Mouse (Mus musculus) liver, embryonic 16.5 days (tissue): ENCODE results near the gene Acer1. TPM values are rescaled to one million over a fixed set of nuclear protein-coding genes. Genes with fewer than 3 reads are reported as not detected.

Source experiments
- ATAC-seq: fragments of 200-750 bp; cut with Nextera tagmentation; 2 replicates; pipeline ENCODE4 v1.8.0; 2017; ENCODE audit warnings: low read depth, mild to moderate bottlenecking, moderate number of reproducible peaks, moderate library complexity
- H3K27ac ChIP-seq: fragments of 300-500 bp; sonication (generic); 2 replicates; pipeline ENCODE4 v1.5.1; 2014; ENCODE audit warnings: mild to moderate bottlenecking, low read length
- H3K27me3 ChIP-seq: fragments of 300-500 bp; sonication (generic); 2 replicates; pipeline ENCODE4 v1.6.1; 2014; ENCODE audit warnings: low read depth, low read length, mixed read lengths; ENCODE audit not compliant: control insufficient read depth, insufficient read depth
- H3K36me3 ChIP-seq: fragments of 300-500 bp; sonication (generic); 2 replicates; pipeline ENCODE4 v1.6.1; 2014; ENCODE audit warnings: mild to moderate bottlenecking; ENCODE audit not compliant: control insufficient read depth, insufficient read depth
- H3K4me1 ChIP-seq: fragments of 300-500 bp; sonication (generic); 2 replicates; pipeline ENCODE4 v1.6.1; 2014; ENCODE audit warnings: low read depth, low read length, mixed read lengths; ENCODE audit not compliant: control insufficient read depth
- H3K4me2 ChIP-seq: fragments of 300-500 bp; sonication (generic); 2 replicates; pipeline ENCODE4 v1.6.1; 2014; ENCODE audit warnings: low read depth, low read length, mixed read lengths
- H3K4me3 ChIP-seq: fragments of 300-500 bp; sonication (generic); 2 replicates; pipeline ENCODE4 v1.5.1; 2014; ENCODE audit warnings: low read depth, mild to moderate bottlenecking, low read length
- H3K9ac ChIP-seq: fragments of 300-500 bp; sonication (generic); 2 replicates; pipeline ENCODE4 v1.6.1; 2014; ENCODE audit warnings: low read depth, low read length
- H3K9me3 ChIP-seq: fragments of 300-500 bp; sonication (generic); replicated peaks from 2 replicates; pipeline ENCODE4 v1.6.1; 2016; ENCODE audit warnings: low read length; ENCODE audit not compliant: control insufficient read depth
- WGBS: fragments of 180-500 bp; shearing (Covaris S2); extraction: QIAGEN DNeasy Blood & Tissue Kit; methylation state at CpG from one replicate; pipeline ENCODE4 v1.1.7; 2014; ENCODE audit not compliant: insufficient replicate concordance; 5-methylcytosine and 5-hydroxymethylcytosine counted together
- polyA plus RNA-seq: library from polyadenylated mRNA; unstranded; fragments of >200 nt; fragmentation: Nextera tagmentation; extraction: Ambion mirVana; gene quantifications from 2 replicates; pipeline ENCODE4 v1.2.1, GENCODE M21; 2015

Gene Acer1
- not detected in 2 replicates for polyA plus RNA-seq

DNA sequence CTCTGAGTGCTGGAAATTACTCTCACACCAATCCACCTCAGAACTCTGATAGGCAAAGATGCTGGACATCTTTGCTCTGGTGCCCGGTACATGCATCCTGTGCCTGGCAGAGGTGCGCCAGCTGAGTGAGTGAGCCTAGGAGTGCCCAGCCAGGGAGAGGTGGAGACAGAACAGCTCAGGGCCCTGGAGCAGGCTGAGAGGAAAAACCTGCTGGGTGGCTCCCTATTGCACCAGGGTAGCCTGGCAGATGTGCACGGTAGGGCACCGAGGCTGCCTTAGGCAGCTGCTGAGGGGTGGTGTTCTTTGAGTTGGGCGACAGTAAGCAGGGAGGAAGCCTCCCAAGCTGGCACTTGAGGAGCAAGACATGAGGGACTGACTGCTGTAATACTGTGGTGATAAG lies at the start of gene Acer1:
Acer1 (minus strand) TSS at position 114 of the 400 bp plus-strand sequence.
- Histone ChIP-seq H3K4me3 (no peak within 1 kb of the TSS), H3K4me2 (no peak within 1 kb of the TSS), H3K4me1 (no peaks in the 10 kb centered on the region), H3K9ac (no peak within 1 kb of the TSS), H3K27me3 (no peaks in the 10 kb centered on the region), H3K36me3 (no peaks in the 10 kb centered on the region), H3K9me3 (no peaks in the 10 kb centered on the region), H3K27ac (no peak within 1 kb of the TSS)
- no peak for ATAC-seq
- 74% methylated on average over 5 of the region's 5 CpGs for WGBS

DNA sequence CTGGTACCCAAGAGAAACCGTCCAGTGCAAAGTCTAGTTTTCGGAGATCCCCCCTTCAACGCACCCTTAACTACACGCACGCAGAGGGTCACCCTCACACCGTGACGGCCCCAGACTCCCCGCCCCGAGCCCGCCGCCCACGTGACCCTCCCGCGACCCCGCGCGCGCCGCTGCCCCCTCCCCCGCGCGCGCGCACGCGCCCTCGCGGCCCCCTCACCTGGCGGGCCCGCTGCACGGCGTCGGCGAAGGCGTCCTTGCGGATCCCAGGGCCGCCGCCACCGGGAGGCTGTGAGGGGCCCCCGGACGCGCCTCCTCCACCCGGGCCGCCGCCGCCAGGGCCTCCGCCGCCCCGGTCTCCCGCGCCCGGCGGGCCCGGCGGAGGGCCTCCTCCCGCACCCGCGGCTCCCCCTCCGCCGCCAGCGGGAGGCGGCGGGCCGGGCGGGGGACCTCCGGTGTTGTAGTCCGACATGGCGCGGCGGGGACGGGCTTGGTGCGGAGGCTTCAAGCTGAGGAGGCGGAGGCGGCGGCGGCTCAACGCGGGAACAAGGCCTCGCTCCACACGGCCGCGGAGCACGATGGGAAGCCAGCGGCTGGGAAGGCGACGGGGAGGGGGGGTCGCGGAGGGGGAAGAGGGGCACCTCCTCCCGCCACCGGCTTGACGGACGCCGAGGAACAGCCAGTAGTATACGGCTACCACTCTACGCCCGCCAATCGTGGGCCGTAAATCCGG lies 49.2 kb upstream of the Acer1 start, which contains the start of gene Khsrp:
Khsrp (minus strand) TSS at position 592 of the 730 bp plus-strand sequence.
- peak within 1 kb of the TSS; percentile 94 for H3K27ac ChIP-seq

GRCm38 (mm10) chr17:57029691-57030090 lies 47.8 kb upstream of the Acer1 start:
- H3K36me3 ChIP-seq, result peaks cover 39% of the 10 kb centered on the region
- no peaks in the 10 kb centered on the region for H3K27me3 ChIP-seq
- peak overlapping the region; percentile 89 for H3K4me2 ChIP-seq
- 12% methylated on average over 8 of the region's 8 CpGs for WGBS
- no peaks in the 10 kb centered on the region for H3K9me3 ChIP-seq
- ATAC-seq, result no peak
- H3K9ac ChIP-seq, result peak overlapping the region; percentile 99
- peak overlapping the region; percentile 96 for H3K4me3 ChIP-seq
- H3K4me1 ChIP-seq, result peaks cover 47% of the 10 kb centered on the region
- H3K27ac ChIP-seq, result peak overlapping the region; percentile 94

More for the DNA sequence above, 49.2 kb upstream of the Acer1 start, which contains the start of gene Khsrp:
- WGBS, result under 1% methylated on average over 86 of the region's 99 CpGs
- no peaks in the 10 kb centered on the region for H3K27me3 ChIP-seq
- ATAC-seq, result no peak
- peak within 1 kb of the TSS; percentile 99 for H3K9ac ChIP-seq
- peak within 1 kb of the TSS; percentile 96 for H3K4me3 ChIP-seq
- H3K4me1 ChIP-seq, result peaks cover 47% of the 10 kb centered on the region
- H3K36me3 ChIP-seq, result peaks cover 25% of the 10 kb centered on the region
- no peaks in the 10 kb centered on the region for H3K9me3 ChIP-seq
- peak within 1 kb of the TSS; percentile 96 for H3K4me2 ChIP-seq

- no peak overlapping the region for H3K9ac ChIP-seq
- H3K27ac ChIP-seq, result no peak overlapping the region
- WGBS, result 67% methylated on average over 4 of the region's 4 CpGs
- no peak overlapping the region for H3K4me2 ChIP-seq
- H3K4me1 ChIP-seq, result peaks cover 42% of the 10 kb centered on the region
- H3K27me3 ChIP-seq, result no peaks in the 10 kb centered on the region
- no peaks in the 10 kb centered on the region for H3K9me3 ChIP-seq
- peaks cover 61% of the 10 kb centered on the region for H3K36me3 ChIP-seq
- ATAC-seq, result no peak
- H3K4me3 ChIP-seq, result no peak overlapping the region
Measured at GRCm38 (mm10) chr17:57027471-57027870, 45.5 kb upstream of the Acer1 start.

DNA sequence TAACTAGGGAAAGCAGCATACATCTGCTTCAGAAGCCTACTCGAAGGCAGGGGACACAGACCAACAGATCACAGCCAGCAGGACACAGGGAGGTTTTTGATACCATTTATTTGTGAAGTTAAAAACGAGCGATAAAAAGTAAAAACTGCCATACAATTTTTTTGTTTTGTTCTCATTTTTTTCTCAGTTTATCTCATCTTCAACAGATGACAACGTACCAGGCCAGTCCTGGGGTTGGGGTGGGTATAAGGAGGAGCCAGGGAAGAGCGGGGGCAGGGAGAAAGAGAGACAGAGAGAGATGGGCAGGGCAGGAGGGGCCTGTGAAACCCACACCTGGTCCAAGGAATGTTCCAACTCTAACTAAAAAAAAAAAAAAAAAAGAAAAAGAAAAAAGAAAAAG lies 39.0 kb upstream of the Acer1 start:
- Histone ChIP-seq H3K27ac (peak overlapping the region; percentile 51), H3K4me1 (peaks cover 34% of the 10 kb centered on the region), H3K36me3 (peaks cover 45% of the 10 kb centered on the region), H3K4me2 (no peak overlapping the region), H3K9me3 (no peaks in the 10 kb centered on the region), H3K4me3 (no peak overlapping the region), H3K27me3 (no peaks in the 10 kb centered on the region), H3K9ac (no peak overlapping the region)
- peak; percentile 52 for ATAC-seq
- 29% methylated on average over 5 of the region's 5 CpGs for WGBS

DNA sequence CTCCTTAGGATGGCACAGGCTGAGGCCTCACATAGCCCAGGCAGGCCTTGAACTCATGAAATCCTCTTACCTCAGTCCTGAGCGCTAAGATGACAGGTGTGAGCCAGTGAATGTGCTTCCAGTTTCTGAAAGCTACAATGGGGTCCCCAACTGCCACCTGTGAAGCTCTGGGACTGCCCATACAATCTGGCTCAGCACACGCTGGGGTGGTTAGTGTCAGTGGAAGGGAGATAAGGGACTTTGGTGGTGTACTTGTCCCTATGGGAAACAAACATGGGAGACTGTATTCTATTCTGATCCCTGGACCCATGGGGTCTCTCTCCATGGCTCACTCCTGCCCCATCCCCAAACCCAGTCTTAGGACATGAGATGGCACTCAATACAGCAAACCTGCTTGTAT lies 37.8 kb upstream of the Acer1 start:
- H3K4me3 ChIP-seq, result no peak overlapping the region
- H3K4me1 ChIP-seq, result peaks cover 34% of the 10 kb centered on the region
- H3K27ac ChIP-seq, result peak overlapping the region; percentile 51
- H3K36me3 ChIP-seq, result peaks cover 32% of the 10 kb centered on the region
- 0 out of 2 replicates have a peak overlapping the region, but pooled peaks have one; percentile 4 for H3K9ac ChIP-seq
- no peaks in the 10 kb centered on the region for H3K27me3 ChIP-seq
- no peaks in the 10 kb centered on the region for H3K9me3 ChIP-seq
- ATAC-seq, result peak; percentile 82
- 28% methylated on average over 2 of the region's 2 CpGs for WGBS
- H3K4me2 ChIP-seq, result 0 out of 2 replicates have a peak overlapping the region, but pooled peaks have one; percentile 7

GRCm38 (mm10) chr17:57012245-57012795 lies 30.4 kb upstream of the Acer1 start:
- peak overlapping the region; percentile 68 for H3K4me3 ChIP-seq
- peaks cover 21% of the 10 kb centered on the region for H3K4me1 ChIP-seq
- H3K27ac ChIP-seq, result peak overlapping the region; percentile 74
- H3K36me3 ChIP-seq, result peaks cover 10% of the 10 kb centered on the region
- peak overlapping the region; percentile 82 for H3K4me2 ChIP-seq
- H3K27me3 ChIP-seq, result no peaks in the 10 kb centered on the region
- H3K9me3 ChIP-seq, result no peaks in the 10 kb centered on the region
- ATAC-seq, result no peak
- 67% methylated on average over 13 of the region's 13 CpGs for WGBS
- H3K9ac ChIP-seq, result no peak overlapping the region

DNA sequence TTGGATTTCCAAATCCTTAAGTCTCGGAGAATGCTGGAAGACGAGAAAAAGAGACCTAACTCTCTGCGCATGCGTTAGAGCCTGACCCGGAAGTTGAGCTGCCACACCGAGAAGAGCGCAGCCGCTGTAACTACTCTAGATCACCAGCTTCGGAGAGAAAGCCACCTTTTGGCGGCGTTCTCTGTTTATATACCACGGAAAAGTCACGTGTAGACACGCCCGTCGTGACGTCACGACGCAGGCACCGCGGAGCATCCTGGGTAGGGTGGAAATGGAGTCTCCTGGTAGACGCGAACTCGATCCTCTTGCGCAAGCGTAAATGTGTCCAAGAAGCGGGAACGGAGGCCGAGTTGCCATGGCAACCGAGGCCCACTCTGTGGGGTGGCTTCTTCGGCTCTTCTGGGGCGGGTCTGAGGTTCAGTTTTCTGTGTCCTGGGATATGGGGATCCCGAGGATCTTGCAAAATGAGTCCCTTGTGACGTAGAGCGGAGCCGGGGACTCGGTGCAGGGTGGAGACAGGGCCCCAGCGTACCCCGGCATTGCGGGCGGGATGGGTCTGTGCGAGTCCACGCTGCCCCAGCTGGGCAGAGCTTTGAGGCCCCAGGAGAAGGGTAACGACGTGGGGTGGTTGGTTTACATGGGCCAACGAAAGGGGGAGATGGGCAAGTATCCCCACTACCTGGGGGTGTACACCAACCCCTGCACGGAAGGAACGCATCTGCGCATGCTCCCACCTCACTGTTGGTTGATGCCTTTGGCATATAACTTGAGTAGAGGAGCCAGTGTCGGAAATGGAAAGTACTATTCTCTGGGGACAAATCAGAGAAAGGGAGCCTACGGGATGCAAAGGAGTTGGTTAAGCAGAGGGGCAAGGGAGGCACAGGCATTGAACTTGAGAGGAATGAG lies 29.6 kb upstream of the Acer1 start, which contains the start of the genes Gtf2f1 and Gm17949:
Gtf2f1 (minus strand) TSS at position 53 of the 906 bp plus-strand sequence.
Gm17949 (plus strand) TSS at position 234 of the 906 bp plus-strand sequence.
- peak within 1 kb of the TSS; percentile 82 for H3K4me2 ChIP-seq
- H3K36me3 ChIP-seq, result peaks cover 18% of the 10 kb centered on the region
- peak within 1 kb of the TSS; percentile 74 for H3K27ac ChIP-seq
- peak within 1 kb of the TSS; percentile 84 for H3K9ac ChIP-seq
- H3K27me3 ChIP-seq, result no peaks in the 10 kb centered on the region
- under 1% methylated on average over 51 of the region's 51 CpGs for WGBS
- ATAC-seq, result peak; percentile 89
- peak within 1 kb of the TSS; percentile 68 for H3K4me3 ChIP-seq
- peaks cover 21% of the 10 kb centered on the region for H3K4me1 ChIP-seq
- no peaks in the 10 kb centered on the region for H3K9me3 ChIP-seq
